Mouse (Mus musculus) bone marrow macrophage, adult 2 months (primary cell): ENCODE measurements around the gene Tssk1.

Source experiments
- CTCF ChIP-seq: IDR thresholded peaks from 2 replicates; pipeline ENCODE4 v1.5.1; 2012; ENCODE audit warnings: low read depth, mild to moderate bottlenecking, low read length, moderate library complexity
- POLR2A ChIP-seq: IDR thresholded peaks from 2 replicates; pipeline ENCODE4 v1.6.1; 2012; ENCODE audit warnings: mild to moderate bottlenecking, low read depth, low read length, borderline replicate concordance

DNA sequence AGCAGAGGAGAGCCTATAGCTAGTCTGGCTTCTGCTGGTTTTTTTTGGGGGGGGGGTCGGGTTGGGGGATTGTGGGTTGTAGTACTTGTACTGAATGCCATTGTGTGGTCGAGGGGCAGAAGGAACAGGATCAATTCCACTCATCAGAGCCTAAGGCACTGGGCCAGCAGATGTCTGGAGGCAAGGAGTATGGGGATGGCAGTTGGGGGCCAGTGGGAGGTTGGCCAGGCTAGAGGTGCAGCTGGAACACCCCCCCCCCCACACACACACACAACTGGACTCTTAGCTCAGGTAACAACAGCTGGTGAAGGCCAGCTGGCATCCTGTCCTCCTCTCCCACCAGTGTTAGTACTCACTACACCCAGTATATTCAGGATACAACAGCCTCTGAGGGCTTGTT, 35.2 kb downstream of the Tssk1 start:
- TF ChIP-seq POLR2A (no peak), CTCF (no peak)
